In the genomic region with DNA sequence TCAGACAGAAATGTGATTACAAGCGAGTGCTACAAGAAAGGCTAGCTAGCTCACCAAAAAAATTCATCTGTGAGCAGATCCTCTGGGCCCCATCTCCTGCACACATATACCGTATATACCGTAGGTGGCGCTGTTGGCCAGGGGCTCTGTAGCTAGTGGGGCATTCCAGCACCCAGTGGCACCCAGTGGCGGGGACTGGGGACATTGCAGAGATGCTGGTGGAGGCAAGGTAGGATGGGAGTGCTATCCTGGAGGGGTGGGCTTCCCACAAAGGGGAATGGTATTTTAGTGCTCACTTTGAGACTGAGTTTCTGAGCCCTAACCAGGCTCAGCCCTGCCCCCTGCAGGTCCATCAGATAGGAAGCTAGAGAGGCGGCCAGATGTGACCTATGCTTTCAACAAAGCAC, we compare ENCODE assay signal across 8 mouse cellular contexts. TPM values are rescaled to one million over a fixed set of nuclear protein-coding genes. Genes with fewer than 3 reads are reported as not detected.
DNase-seq lines count a peak whose midpoint lies in the region; ATAC-seq and TF ChIP-seq lines count a peak whose summit lies in the region.

No protein-coding gene starts in this region.

- peak; percentile 77 to 79 for DNase-seq in cerebellum, postnatal 36 days
- peak; percentile 58 to 59 for DNase-seq in gastrocnemius, adult 8-10 months (ENCODE audit: low spot score in 2 of 2)
- DNase-seq in induced T-regulatory cell, adult 2 months (ENCODE audit: low read depth) = peak; percentile 93
- peak; percentile 68 to 73 for DNase-seq in left cerebral cortex, adult 2 months (ENCODE audit: extremely low spot score in 1 of 2, low spot score in 2 of 2)
- DNase-seq in right cerebral cortex, adult 2 months (ENCODE audit: low spot score in 2 of 2) = peak; percentile 79 to 80
- DNase-seq in urinary bladder, postnatal 14 days (ENCODE audit: low spot score) = peak; percentile 78

- H3K4me3 ChIP-seq in left cerebral cortex, adult 2 months = no peak overlapping the region

- intact Hi-C loops in left cerebral cortex, adult 2 months (cut with DNase I) = loop anchor here (2.0 to 10.0 kb wide), 2 partner anchors 173 to 441 kb away; no protein-coding TSS in a partner anchor

- no peak overlapping the region for H3K27ac ChIP-seq in left cerebral cortex, adult 2 months

- peak; percentile 87 for TF ChIP-seq CTCF in left cerebral cortex, adult 2 months (IDR thresholded peaks at IDR 0.05)

- peak; percentile 68 for ATAC-seq in activated CD4-positive, CD25-positive, alpha-beta regulatory T cell, adult 4 months
- ATAC-seq in megakaryocyte, adult 5-6 weeks (ENCODE audit: poor library complexity, severe bottlenecking) = peak; percentile 72

RNA-seq across cellular contexts. Expression of a gene that starts 13.4 kb away (rescaled TPM):
- polyA plus RNA-seq in activated CD4-positive, CD25-positive, alpha-beta regulatory T cell, adult 4 months (2017; shearing (Covaris generic)) = 10 to 100 TPM; 65.5 to 69.1 TPM
- 10 to 100 TPM; 15.3 to 18.7 (median 16.5) TPM for total RNA-seq in gastrocnemius, adult 8-10 months (2022)
- total RNA-seq in left cerebral cortex, adult 2 months (2021) = 10 to 100 TPM; 76.2 to 79.1 TPM
- 22.6 and 23.8 TPM in 2 replicates for total RNA-seq in megakaryocyte, adult 5-6 weeks (2015)
- total RNA-seq in megakaryocyte, adult 5-6 weeks (2017) = 13.5 and 15.3 TPM in 2 replicates

RNA-seq across cellular contexts. Expression of a gene that starts 13.5 kb away (rescaled TPM):
- polyA plus RNA-seq in activated CD4-positive, CD25-positive, alpha-beta regulatory T cell, adult 4 months (2017; shearing (Covaris generic)) = 10 to 100 TPM; 16.2 to 31.6 TPM
- total RNA-seq in gastrocnemius, adult 8-10 months (2022) = 10 to 100 TPM; 16.0 to 17.1 (median 16.4) TPM
- total RNA-seq in left cerebral cortex, adult 2 months (2021) = 10 to 100 TPM in 1 of 2 experiments, 1 to 10 TPM in 1; 9.7 to 10.3 TPM
- total RNA-seq in megakaryocyte, adult 5-6 weeks (2015) = 3.2 and 3.7 TPM in 2 replicates
- 6.7 and 7.4 TPM in 2 replicates for total RNA-seq in megakaryocyte, adult 5-6 weeks (2017)
